Mouse (Mus musculus): ENCODE measurements around the gene Srgap1. TPM values are rescaled to one million over a fixed set of nuclear protein-coding genes. Genes with fewer than 3 reads are reported as not detected.
"Not testable (repeated sequence)": the region's sequence is repeated elsewhere in the genome, so short reads cannot be mapped to it uniquely, and the experiment has no call there.

Srgap1 gene
- polyA plus RNA-seq, 1 experiment: 67.1 TPM

GRCm38 (mm10) chr10:121775990-121776389 lies 271.1 kb downstream of the Srgap1 start:
- DNase-seq (ENCODE audit: low read depth): no peak
- TF ChIP-seq CTCF (IDR thresholded peaks at IDR 0.05; ENCODE audit: borderline replicate concordance, extremely low read depth, insufficient read depth, insufficient read length) (no peak), POLR2A (IDR thresholded peaks at IDR 0.05; ENCODE audit: borderline replicate concordance, extremely low read depth, insufficient read depth, insufficient read length, poor library complexity, severe bottlenecking) (no peak)

- DNase-seq (ENCODE audit: low read depth): no peak
- no peak for TF ChIP-seq POLR2A (IDR thresholded peaks at IDR 0.05; ENCODE audit: borderline replicate concordance, extremely low read depth, insufficient read depth, insufficient read length, poor library complexity, severe bottlenecking)
- no peak for TF ChIP-seq CTCF (IDR thresholded peaks at IDR 0.05; ENCODE audit: borderline replicate concordance, extremely low read depth, insufficient read depth, insufficient read length)
Observed at GRCm38 (mm10) chr10:121773813-121774212, 273.3 kb downstream of the Srgap1 start.

- DNase-seq (ENCODE audit: low read depth): peak; percentile 50
- no peak for TF ChIP-seq POLR2A (IDR thresholded peaks at IDR 0.05; ENCODE audit: borderline replicate concordance, extremely low read depth, insufficient read depth, insufficient read length, poor library complexity, severe bottlenecking)
- TF ChIP-seq CTCF (IDR thresholded peaks at IDR 0.05; ENCODE audit: borderline replicate concordance, extremely low read depth, insufficient read depth, insufficient read length): peak; percentile 45; the same call in 1 of the 2 replicates
Observed at GRCm38 (mm10) chr10:121770624-121771577, 276.2 kb downstream of the Srgap1 start.

GRCm38 (mm10) chr10:121769711-121770110 lies 277.4 kb downstream of the Srgap1 start:
- no peak for TF ChIP-seq POLR2A (IDR thresholded peaks at IDR 0.05; ENCODE audit: borderline replicate concordance, extremely low read depth, insufficient read depth, insufficient read length, poor library complexity, severe bottlenecking)
- no peak for TF ChIP-seq CTCF (IDR thresholded peaks at IDR 0.05; ENCODE audit: borderline replicate concordance, extremely low read depth, insufficient read depth, insufficient read length)
- DNase-seq (ENCODE audit: low read depth): no peak

- not testable (repeated sequence) for DNase-seq (ENCODE audit: low read depth)
- TF ChIP-seq CTCF (IDR thresholded peaks at IDR 0.05; ENCODE audit: borderline replicate concordance, extremely low read depth, insufficient read depth, insufficient read length): peak; percentile 24; the same call in 1 of the 2 replicates
Observed at GRCm38 (mm10) chr10:121767295-121767694, 279.8 kb downstream of the Srgap1 start.

- peak; percentile 96 for DNase-seq (ENCODE audit: low read depth)
- no peak for TF ChIP-seq POLR2A (IDR thresholded peaks at IDR 0.05; ENCODE audit: borderline replicate concordance, extremely low read depth, insufficient read depth, insufficient read length, poor library complexity, severe bottlenecking)
- TF ChIP-seq CTCF (IDR thresholded peaks at IDR 0.05; ENCODE audit: borderline replicate concordance, extremely low read depth, insufficient read depth, insufficient read length): no peak
Observed at GRCm38 (mm10) chr10:121765174-121766057, 281.7 kb downstream of the Srgap1 start.

GRCm38 (mm10) chr10:121764469-121765173 lies 282.5 kb downstream of the Srgap1 start:
- no peak for DNase-seq (ENCODE audit: low read depth)
- no peak for TF ChIP-seq POLR2A (IDR thresholded peaks at IDR 0.05; ENCODE audit: borderline replicate concordance, extremely low read depth, insufficient read depth, insufficient read length, poor library complexity, severe bottlenecking)
- TF ChIP-seq CTCF (IDR thresholded peaks at IDR 0.05; ENCODE audit: borderline replicate concordance, extremely low read depth, insufficient read depth, insufficient read length): no peak

- DNase-seq (ENCODE audit: low read depth): no peak
- TF ChIP-seq POLR2A (IDR thresholded peaks at IDR 0.05; ENCODE audit: borderline replicate concordance, extremely low read depth, insufficient read depth, insufficient read length, poor library complexity, severe bottlenecking) (no peak), CTCF (IDR thresholded peaks at IDR 0.05; ENCODE audit: borderline replicate concordance, extremely low read depth, insufficient read depth, insufficient read length) (no peak)
Observed at GRCm38 (mm10) chr10:121763191-121763590, 283.9 kb downstream of the Srgap1 start.

- TF ChIP-seq POLR2A (IDR thresholded peaks at IDR 0.05; ENCODE audit: borderline replicate concordance, extremely low read depth, insufficient read depth, insufficient read length, poor library complexity, severe bottlenecking) (no peak), CTCF (IDR thresholded peaks at IDR 0.05; ENCODE audit: borderline replicate concordance, extremely low read depth, insufficient read depth, insufficient read length) (no peak)
- no peak for DNase-seq (ENCODE audit: low read depth)
Observed at GRCm38 (mm10) chr10:121762141-121762540, 285.0 kb downstream of the Srgap1 start.

GRCm38 (mm10) chr10:121759095-121759494 lies 288.0 kb downstream of the Srgap1 start:
- TF ChIP-seq CTCF (IDR thresholded peaks at IDR 0.05; ENCODE audit: borderline replicate concordance, extremely low read depth, insufficient read depth, insufficient read length) (peak; percentile 30; the same call in 1 of the 2 replicates), POLR2A (IDR thresholded peaks at IDR 0.05; ENCODE audit: borderline replicate concordance, extremely low read depth, insufficient read depth, insufficient read length, poor library complexity, severe bottlenecking) (no peak)
- peak; percentile 30 for DNase-seq (ENCODE audit: low read depth)

Measured in brain, embryonic 14.5 days (tissue).